Mouse (Mus musculus) macrophage (primary cell): ENCODE results near the gene Mtrex. TPM values are rescaled to one million over a fixed set of nuclear protein-coding genes. Genes with fewer than 3 reads are reported as not detected.

ENCODE experiments used
- H3K27ac ChIP-seq: fragments of 350-480 bp; formaldehyde crosslinking; 2 replicates; pipeline ENCODE4 v1.9.0; 2021
- H3K36me3 ChIP-seq: fragments of 350-480 bp; formaldehyde crosslinking; 2 replicates; pipeline ENCODE4 v1.9.0; 2021; ENCODE audit errors: inconsistent target
- H3K4me3 ChIP-seq: fragments of 350-480 bp; formaldehyde crosslinking; 2 replicates; pipeline ENCODE4 v1.9.0; 2021; ENCODE audit errors: inconsistent target
- H3K79me2 ChIP-seq: fragments of 350-480 bp; formaldehyde crosslinking; 2 replicates; pipeline ENCODE4 v1.9.0; 2021; ENCODE audit errors: inconsistent target
- WGBS: methylation state at CpG from one replicate; pipeline ENCODE4 v1.1.7; 2026; ENCODE audit warnings: inconsistent platforms; ENCODE audit not compliant: missing documents; 5-methylcytosine and 5-hydroxymethylcytosine counted together
- polyA plus RNA-seq: library from polyadenylated mRNA; stranded (reverse); fragments of 250-400 nt; gene quantifications from 3 replicates; pipeline ENCODE4 v1.2.4, GENCODE M21; 2018; ENCODE audit warnings: inconsistent platforms

Mtrex gene
- polyA plus RNA-seq, 1 experiment from 2014 or later: 43.6 TPM

DNA sequence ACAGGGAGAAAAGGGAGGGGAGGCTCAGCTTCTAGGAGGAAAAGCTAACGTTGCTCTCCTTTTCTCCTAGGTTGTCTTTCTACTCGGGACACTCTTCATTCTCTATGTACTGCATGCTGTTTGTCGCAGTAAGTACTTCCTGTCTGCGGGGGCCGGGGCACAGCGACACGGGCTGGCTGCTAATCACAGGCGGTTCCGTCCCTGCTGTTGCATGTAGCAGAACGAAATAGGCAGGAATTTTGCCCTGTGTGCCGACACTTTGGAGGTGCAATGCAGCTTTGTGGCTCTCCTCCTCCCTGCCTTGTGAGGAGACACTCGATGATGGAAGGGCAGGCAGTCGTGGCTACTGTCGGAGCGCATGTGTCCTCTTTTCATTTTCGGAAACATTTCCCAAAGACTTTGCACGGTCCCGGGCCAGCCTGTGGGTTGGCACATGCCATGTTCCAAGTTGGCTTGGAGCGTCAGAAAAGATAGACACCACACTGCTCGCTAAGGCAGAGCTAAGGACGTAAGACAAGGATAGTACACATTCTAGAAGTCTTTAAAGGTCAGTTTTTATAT lies 67.5 kb downstream of the Mtrex start:
- Histone ChIP-seq H3K79me2 (no peaks in the 10 kb centered on the region), H3K36me3 (no peaks in the 10 kb centered on the region), H3K27ac (no peak overlapping the region), H3K4me3 (no peak overlapping the region)
- 89% methylated on average over 19 of the region's 21 CpGs for WGBS

DNA sequence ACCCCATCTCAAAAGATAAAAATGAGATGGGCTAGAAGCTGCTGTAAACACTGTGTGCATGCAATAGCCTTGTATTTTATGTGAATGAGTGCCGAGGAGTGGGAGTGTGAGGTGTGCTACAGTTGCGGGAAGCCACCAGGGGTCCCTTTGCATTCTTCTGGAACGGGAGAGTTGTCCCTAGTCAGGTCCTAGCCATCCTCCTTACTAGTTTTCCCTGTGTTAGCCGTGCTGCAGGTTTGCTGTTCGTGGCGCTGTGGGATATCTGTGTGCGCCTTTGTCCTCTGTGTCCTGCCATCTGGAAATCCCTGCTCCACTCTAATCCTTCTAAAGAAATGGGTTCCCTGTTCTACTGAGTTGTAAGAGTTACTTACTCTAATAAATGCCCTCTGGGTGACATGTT lies 69.3 kb downstream of the Mtrex start:
- WGBS: 96% methylated on average over 7 of the region's 7 CpGs
- Histone ChIP-seq H3K79me2 (no peaks in the 10 kb centered on the region), H3K4me3 (no peak overlapping the region), H3K27ac (no peak overlapping the region), H3K36me3 (no peaks in the 10 kb centered on the region)

DNA sequence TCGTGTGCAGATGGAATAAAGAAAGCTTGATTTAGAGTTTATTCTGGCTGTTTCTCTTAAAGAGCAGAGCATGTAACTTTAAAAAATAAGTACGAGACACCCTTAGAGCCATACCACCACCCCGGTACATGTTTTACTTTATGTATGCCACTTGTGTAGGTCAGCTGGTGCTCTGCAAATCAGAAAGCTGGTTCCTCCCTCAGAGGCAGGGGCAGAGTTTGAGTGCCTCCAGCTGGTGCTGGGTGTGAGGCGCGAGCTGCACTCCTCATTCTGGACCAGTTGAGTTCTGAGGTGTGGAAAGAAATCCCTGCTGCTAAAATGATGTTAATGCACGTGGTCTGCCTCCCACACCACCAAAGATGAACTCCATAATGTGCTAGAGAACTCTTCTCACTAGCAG lies 72.8 kb downstream of the Mtrex start:
- Histone ChIP-seq H3K36me3 (no peaks in the 10 kb centered on the region), H3K4me3 (no peak overlapping the region), H3K79me2 (no peaks in the 10 kb centered on the region), H3K27ac (no peak overlapping the region)
- WGBS: 74% methylated on average over 6 of the region's 6 CpGs

DNA sequence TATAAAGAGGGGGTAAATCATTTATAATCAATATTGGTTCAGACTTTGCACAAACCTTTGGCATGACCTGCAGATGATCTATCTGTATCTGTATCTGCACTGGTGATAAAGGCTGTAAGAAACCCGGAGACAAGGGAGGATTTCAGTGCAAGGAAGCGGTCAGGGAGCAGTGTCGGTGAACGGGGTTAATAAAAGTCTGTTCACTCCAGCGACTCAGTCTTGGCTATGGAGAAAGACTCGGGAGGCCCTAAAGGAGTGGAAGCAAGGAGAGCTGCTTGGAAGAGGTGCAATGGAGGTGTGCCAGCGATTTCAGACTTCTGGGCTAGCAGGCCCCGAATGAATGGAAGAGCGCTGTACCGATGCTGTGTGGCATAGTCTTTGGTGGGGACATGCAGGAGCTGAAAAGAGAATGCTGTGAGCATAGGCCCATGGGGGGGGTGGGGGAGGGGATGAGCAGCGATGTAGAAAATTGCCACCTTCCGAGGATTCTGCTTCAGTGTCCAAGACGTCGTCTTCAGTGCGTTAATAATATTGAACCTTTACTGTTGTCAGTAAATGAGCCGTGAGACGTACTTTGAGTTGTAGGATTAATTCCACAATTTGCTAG lies 73.4 kb downstream of the Mtrex start:
- Histone ChIP-seq H3K4me3 (no peak overlapping the region), H3K79me2 (no peaks in the 10 kb centered on the region), H3K36me3 (no peaks in the 10 kb centered on the region), H3K27ac (no peak overlapping the region)
- WGBS: 90% methylated on average over 17 of the region's 17 CpGs

DNA sequence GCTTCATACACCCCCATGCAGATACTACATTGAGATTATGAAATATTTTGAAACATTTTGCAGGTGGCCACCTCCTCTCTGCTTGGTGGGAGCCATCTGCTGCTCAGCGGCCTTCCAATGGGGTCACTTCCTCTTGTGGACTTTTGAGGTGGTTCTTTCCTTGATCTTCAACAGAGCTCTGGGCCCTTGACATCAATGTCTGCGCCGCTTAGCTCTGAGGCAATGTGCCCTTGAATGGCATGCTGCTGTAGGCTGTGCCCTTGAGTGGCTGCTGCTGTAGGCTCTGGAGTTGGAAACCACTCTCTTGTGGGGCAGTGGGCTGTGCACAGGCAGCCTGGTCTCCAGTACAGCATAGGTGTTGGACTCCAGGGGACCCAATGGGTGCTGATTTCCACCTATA lies 81.3 kb downstream of the Mtrex start:
- H3K27ac ChIP-seq: no peak overlapping the region
- no peak overlapping the region for H3K4me3 ChIP-seq
- H3K79me2 ChIP-seq: no peaks in the 10 kb centered on the region
- H3K36me3 ChIP-seq: no peaks in the 10 kb centered on the region
- 80% methylated on average over 3 of the region's 3 CpGs for WGBS

DNA sequence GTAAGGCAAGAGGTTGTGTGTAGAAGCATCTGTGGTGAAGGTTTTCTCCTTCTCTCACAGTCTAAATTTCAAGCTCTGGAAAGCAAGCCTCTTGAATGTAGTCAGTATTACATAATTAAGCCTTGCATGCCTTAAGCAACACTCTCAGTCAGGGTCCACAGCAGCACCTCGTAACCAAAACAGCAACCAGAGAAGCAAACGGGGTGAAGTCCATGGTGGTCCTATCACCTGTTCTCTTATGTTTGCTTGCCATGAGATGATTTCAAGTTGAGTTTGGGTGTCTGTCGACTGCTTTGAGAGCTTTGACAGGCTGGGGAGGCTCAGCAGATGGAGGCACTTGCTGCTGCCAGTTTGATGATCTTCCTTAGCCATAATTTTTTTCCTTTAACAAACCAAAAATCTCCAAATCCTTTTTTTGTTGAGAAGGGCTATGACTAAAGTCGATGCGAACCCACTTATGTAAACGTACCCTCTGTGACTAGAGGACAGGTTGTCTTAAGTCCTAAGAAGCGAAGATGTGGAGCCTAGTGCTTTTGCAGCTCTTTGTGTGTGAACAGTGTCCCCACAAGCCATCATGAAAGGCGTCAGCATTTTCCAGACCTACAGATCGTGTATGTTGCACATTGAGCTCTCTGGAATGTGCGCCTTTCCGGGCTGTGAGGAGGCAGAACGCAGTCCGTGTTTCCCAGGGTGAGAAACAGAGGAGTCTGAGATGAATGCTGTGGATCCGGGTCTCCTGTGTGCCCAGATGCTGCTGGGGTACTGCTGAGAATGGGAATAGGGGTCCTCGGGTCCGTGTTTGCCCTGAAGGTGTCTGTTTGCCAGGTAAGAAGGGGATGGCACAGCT lies 86.7 kb downstream of the Mtrex start:
- H3K27ac ChIP-seq: no peak overlapping the region
- H3K4me3 ChIP-seq: no peak overlapping the region
- H3K36me3 ChIP-seq: no peaks in the 10 kb centered on the region
- WGBS: 93% methylated on average over 16 of the region's 16 CpGs
- H3K79me2 ChIP-seq: no peaks in the 10 kb centered on the region

DNA sequence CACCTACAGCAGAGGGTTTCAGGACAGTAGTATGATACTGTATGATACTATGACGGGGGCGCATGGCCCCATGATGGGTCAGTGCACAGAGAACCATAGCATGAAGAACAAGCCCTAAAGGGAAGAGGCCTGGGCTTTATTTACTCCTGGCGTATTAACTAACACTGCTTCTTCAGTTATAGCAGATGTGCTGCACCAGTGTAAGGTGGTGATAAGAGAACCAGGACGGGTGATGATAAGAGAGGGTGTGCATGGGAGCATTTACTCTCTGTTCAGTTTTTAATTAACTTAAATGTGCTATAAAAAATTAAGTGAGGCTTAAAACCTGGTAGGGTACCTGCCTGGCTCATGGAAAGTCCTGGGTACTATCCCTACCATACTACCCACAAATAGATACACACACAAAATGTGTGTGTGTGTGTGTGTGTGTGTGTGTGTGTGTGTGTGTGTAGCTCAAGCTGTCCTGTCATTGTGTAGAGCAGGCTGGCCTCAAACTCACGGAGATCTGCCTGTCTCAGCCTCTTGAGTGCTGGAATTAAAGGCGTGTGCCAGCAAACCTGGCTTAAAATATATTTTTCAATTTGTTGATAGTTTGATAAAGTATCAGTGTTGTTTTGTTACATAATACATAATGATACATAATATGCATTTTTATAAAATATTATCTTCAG lies 88.5 kb downstream of the Mtrex start:
- Histone ChIP-seq H3K4me3 (no peak overlapping the region), H3K36me3 (no peaks in the 10 kb centered on the region), H3K79me2 (no peaks in the 10 kb centered on the region), H3K27ac (no peak overlapping the region)
- 94% methylated on average over 4 of the region's 6 CpGs for WGBS

DNA sequence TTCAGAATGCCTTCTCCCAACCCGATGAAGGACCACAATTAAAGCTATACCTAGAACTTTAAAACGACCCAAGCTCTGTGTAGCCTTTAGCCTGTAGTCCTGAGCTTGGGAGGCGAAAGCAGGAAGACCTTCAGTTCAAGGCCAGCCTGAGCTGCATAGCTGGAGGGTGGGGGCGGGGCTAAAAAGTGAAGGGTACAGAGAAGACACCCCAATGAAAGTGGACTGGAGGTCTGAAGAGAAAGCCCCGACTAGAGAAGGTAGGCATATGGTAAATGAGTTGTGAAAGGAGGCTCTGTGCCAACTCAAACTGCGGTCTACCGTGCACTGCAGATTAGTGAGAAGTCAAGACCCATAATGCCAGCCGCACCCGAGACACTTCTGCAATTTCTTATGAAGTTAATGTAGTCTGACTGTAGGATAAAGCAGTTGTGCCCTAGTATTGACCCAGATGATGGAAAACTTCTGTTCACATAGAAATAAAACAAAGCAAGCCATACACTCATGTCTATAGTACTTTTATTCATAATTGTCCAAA lies 89.5 kb downstream of the Mtrex start:
- no peaks in the 10 kb centered on the region for H3K36me3 ChIP-seq
- H3K79me2 ChIP-seq: no peaks in the 10 kb centered on the region
- H3K4me3 ChIP-seq: no peak overlapping the region
- H3K27ac ChIP-seq: no peak overlapping the region
- WGBS: 79% methylated on average over 9 of the region's 9 CpGs

DNA sequence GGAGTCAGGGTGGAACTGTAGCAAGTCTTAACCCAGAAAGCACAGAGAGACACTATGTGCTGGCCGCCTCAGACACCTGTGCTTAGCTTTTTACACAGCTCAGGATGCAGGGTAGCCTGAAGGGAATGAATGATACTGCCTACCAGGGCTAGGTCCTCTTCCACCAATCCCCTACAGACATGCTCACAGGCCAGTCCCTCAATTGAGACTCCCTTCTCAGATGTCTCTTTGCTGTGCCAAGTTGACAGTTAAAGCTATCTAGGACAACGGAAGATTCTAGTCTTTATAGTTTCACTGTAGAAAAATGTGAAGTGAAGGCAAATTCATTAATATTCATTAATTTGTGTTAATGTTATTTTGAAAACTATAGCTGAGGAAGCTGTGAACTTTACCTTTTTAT lies 90.2 kb downstream of the Mtrex start:
- H3K27ac ChIP-seq: no peak overlapping the region
- H3K4me3 ChIP-seq: no peak overlapping the region
- H3K79me2 ChIP-seq: no peaks in the 10 kb centered on the region
- H3K36me3 ChIP-seq: no peaks in the 10 kb centered on the region
- 100% methylated on average over 2 of the region's 2 CpGs for WGBS

DNA sequence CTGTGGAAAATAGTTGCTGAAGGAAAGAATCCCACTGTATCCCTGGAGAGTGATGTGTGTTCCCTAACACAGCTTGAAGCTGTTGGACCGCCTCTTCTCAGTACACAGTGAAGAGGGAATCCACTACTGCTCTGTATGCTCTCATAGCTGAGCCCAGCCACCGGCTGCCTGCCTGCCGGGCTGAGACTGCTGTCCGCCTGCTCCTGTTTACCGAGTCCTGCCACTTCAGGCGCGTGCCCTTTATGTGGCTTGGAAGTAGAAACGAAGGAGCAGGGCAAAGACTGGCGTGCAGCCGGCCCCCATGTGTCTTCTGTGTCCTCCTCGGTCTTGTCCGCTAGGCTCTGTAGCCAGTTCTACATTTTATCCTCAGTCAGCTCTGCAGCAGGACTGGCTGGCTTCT lies 92.1 kb downstream of the Mtrex start:
- Histone ChIP-seq H3K4me3 (no peak overlapping the region), H3K27ac (no peak overlapping the region), H3K79me2 (no peaks in the 10 kb centered on the region), H3K36me3 (no peaks in the 10 kb centered on the region)
- WGBS: 91% methylated on average over 11 of the region's 12 CpGs

DNA sequence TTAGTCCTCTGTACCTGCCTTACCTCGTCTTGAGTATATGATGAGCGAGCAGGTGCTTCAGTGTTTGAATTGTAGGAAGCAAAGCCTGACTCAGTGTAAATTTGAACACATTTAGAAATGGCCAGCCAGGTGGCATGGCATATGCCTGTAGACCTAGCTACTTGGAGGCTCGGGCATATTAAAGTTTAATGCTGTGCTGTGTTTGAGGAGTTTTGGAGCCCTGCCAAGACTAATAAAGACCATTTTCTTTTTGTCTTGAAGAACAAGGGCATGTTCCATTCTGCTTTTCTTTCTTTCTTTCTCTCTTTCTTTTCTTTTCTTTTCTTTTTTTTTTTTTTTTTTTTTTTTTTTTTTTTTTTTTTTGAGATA lies 93.3 kb downstream of the Mtrex start:
- 83% methylated on average over 3 of the region's 3 CpGs for WGBS
- Histone ChIP-seq H3K36me3 (no peaks in the 10 kb centered on the region), H3K27ac (no peak overlapping the region), H3K4me3 (no peak overlapping the region), H3K79me2 (no peaks in the 10 kb centered on the region)

DNA sequence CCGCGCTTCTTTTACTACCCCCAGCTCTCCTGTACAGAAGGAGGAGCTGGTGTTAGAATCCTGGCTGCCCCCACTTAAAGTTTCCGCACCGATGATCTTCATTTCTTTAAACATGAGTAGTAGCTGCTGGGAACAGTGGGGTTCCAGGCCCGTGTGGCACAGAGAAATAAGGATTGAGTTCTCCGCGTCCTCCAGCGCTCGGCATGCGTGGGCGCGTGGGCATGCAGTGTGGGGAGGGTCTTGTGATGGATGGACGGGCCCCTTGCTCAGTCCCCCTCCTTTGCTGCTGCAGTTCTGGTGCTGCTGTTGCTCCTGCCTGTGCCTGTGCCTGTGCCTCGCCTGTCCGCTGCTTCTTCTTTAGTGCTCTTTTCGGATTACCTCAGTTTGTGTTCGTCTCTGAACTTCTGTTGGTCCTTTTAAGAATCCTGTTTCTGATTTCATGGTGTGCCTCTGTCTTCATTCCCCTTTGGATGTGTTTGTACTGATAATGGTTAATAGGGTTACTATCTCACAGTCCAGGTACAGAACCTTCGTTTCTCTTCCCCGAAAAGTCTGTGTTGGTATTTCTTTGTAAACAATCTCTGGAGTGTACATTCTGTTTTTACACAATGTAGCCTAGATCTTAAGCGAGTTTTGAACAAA lies 93.8 kb downstream of the Mtrex start:
- H3K4me3 ChIP-seq: no peak overlapping the region
- H3K27ac ChIP-seq: no peak overlapping the region
- H3K79me2 ChIP-seq: no peaks in the 10 kb centered on the region
- H3K36me3 ChIP-seq: no peaks in the 10 kb centered on the region
- 90% methylated on average over 20 of the region's 20 CpGs for WGBS

DNA sequence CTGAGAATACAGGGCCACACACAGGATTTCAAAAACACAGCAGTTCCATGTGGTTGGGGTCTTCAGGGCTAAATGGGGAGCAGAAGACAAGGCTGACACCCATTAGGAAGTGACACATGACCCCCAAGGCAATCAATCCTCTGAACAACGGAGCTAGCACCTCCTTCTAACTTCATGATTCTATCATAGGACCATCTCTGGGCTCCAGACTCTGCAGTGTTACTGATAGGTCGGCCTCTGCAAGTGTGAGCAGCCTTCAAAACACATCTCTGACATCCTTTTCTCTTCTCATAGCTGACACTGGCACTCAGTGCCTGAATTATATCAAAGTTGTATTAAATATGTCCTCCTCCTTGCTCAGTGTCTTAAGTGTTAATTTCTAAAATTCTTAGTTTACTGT lies 94.6 kb downstream of the Mtrex start:
- no peaks in the 10 kb centered on the region for H3K36me3 ChIP-seq
- no peak overlapping the region for H3K4me3 ChIP-seq
- no peak overlapping the region for H3K27ac ChIP-seq
- H3K79me2 ChIP-seq: no peaks in the 10 kb centered on the region
- 72% methylated on average over 2 of the region's 2 CpGs for WGBS

DNA sequence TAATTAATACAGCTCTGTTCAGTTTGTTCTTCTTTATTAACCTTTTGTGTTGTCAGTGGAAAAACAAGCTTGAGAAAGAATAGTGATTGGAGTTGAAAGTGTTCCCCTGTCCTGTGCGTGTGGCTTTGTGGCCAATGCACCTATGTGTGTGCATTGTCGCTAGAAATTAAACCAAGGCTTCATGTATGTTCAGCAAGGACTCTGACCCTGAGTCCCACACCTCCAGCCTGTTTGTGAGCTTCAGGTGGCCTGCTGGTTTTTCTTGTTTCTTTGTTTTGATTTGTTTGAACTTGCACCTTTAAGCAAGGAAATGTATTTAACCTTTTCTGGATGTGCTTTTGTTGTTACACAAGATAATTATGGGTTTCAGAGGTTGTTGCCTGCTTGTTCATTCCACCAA lies 97.6 kb downstream of the Mtrex start:
- WGBS: 100% methylated on average over 2 of the region's 2 CpGs
- Histone ChIP-seq H3K36me3 (no peaks in the 10 kb centered on the region), H3K27ac (no peak overlapping the region)

More for the DNA sequence above, 97.6 kb downstream of the Mtrex start:
- H3K4me3 ChIP-seq: no peak overlapping the region
- no peaks in the 10 kb centered on the region for H3K79me2 ChIP-seq
